Mouse (Mus musculus): ENCODE measurements at regions not wholly inside any gene's neighbourhood (a gene's known extent, or its start where the extent isn't known, plus 50 kb on each side); places are given as distances from the start of the nearest gene placed in this dataset.

- H3K4me2 ChIP-seq (replicated peaks): no peak overlapping the region
- H3K4me1 ChIP-seq: no peaks in the 10 kb centered on the region
- H3K4me3 ChIP-seq: no peak overlapping the region
- H3K27ac ChIP-seq: no peak overlapping the region
- peak; percentile 34; the same call in 1 of the 2 replicates for ATAC-seq (ENCODE audit: low FRiP score, low read depth)
- H3K9me3 ChIP-seq: no peaks in the 10 kb centered on the region
- no peak overlapping the region for H3K9ac ChIP-seq
- H3K36me3 ChIP-seq: no peaks in the 10 kb centered on the region
- H3K27me3 ChIP-seq (replicated peaks): no peaks in the 10 kb centered on the region
- 78% methylated on average over 5 of the region's 5 CpGs for WGBS
Measured at GRCm38 (mm10) chr10:36379351-36380302, 127.0 kb upstream of the Hs3st5 start.

GRCm38 (mm10) chr10:36383331-36383730, 123.3 kb upstream of the Hs3st5 start:
- Histone ChIP-seq H3K9ac (no peak overlapping the region), H3K36me3 (no peaks in the 10 kb centered on the region), H3K9me3 (no peaks in the 10 kb centered on the region), H3K4me3 (no peak overlapping the region), H3K27me3 (replicated peaks) (no peaks in the 10 kb centered on the region), H3K4me1 (no peaks in the 10 kb centered on the region), H3K4me2 (replicated peaks) (no peak overlapping the region), H3K27ac (no peak overlapping the region)
- ATAC-seq (ENCODE audit: low FRiP score, low read depth): no peak
- 76% methylated on average over 4 of the region's 4 CpGs for WGBS

- Histone ChIP-seq H3K4me1 (no peaks in the 10 kb centered on the region), H3K27me3 (replicated peaks) (no peaks in the 10 kb centered on the region), H3K4me2 (replicated peaks) (no peak overlapping the region), H3K27ac (no peak overlapping the region), H3K9ac (no peak overlapping the region), H3K4me3 (no peak overlapping the region), H3K9me3 (no peaks in the 10 kb centered on the region), H3K36me3 (no peaks in the 10 kb centered on the region)
- 93% methylated on average over 2 of the region's 2 CpGs for WGBS
- ATAC-seq (ENCODE audit: low FRiP score, low read depth): no peak
Measured at GRCm38 (mm10) chr10:36390062-36390461, 116.6 kb upstream of the Hs3st5 start.

- Histone ChIP-seq H3K9me3 (no peaks in the 10 kb centered on the region), H3K4me1 (no peaks in the 10 kb centered on the region), H3K9ac (no peak overlapping the region), H3K4me2 (replicated peaks) (no peak overlapping the region), H3K27ac (no peak overlapping the region), H3K27me3 (replicated peaks) (no peaks in the 10 kb centered on the region), H3K36me3 (no peaks in the 10 kb centered on the region), H3K4me3 (no peak overlapping the region)
- no peak for ATAC-seq (ENCODE audit: low FRiP score, low read depth)
- WGBS: 88% methylated on average over 4 of the region's 4 CpGs
Measured at GRCm38 (mm10) chr10:36393586-36393985, 113.0 kb upstream of the Hs3st5 start.

- H3K27me3 ChIP-seq (replicated peaks): no peaks in the 10 kb centered on the region
- ATAC-seq (ENCODE audit: low FRiP score, low read depth): no peak
- no peak overlapping the region for H3K4me3 ChIP-seq
- no peak overlapping the region for H3K27ac ChIP-seq
- H3K9ac ChIP-seq: no peak overlapping the region
- no peaks in the 10 kb centered on the region for H3K36me3 ChIP-seq
- WGBS: 97% methylated on average over 1 of the region's 1 CpGs
- H3K9me3 ChIP-seq: no peaks in the 10 kb centered on the region
- H3K4me1 ChIP-seq: no peaks in the 10 kb centered on the region
- no peak overlapping the region for H3K4me2 ChIP-seq (replicated peaks)
Measured at GRCm38 (mm10) chr10:36396576-36396975, 110.0 kb upstream of the Hs3st5 start.

- H3K27me3 ChIP-seq (replicated peaks): no peaks in the 10 kb centered on the region
- no peaks in the 10 kb centered on the region for H3K4me1 ChIP-seq
- H3K4me3 ChIP-seq: no peak overlapping the region
- 90% methylated on average over 2 of the region's 2 CpGs for WGBS
- no peak overlapping the region for H3K4me2 ChIP-seq (replicated peaks)
- H3K9me3 ChIP-seq: no peaks in the 10 kb centered on the region
- no peak overlapping the region for H3K9ac ChIP-seq
- no peak for ATAC-seq (ENCODE audit: low FRiP score, low read depth)
- H3K27ac ChIP-seq: no peak overlapping the region
- H3K36me3 ChIP-seq: no peaks in the 10 kb centered on the region
Measured at GRCm38 (mm10) chr10:36408001-36408400, 98.6 kb upstream of the Hs3st5 start.

GRCm38 (mm10) chr10:36431335-36431734, 75.3 kb upstream of the Hs3st5 start:
- 90% methylated on average over 1 of the region's 1 CpGs for WGBS
- Histone ChIP-seq H3K4me1 (no peaks in the 10 kb centered on the region), H3K27me3 (replicated peaks) (no peaks in the 10 kb centered on the region), H3K4me3 (no peak overlapping the region), H3K36me3 (no peaks in the 10 kb centered on the region), H3K27ac (no peak overlapping the region), H3K9ac (no peak overlapping the region), H3K9me3 (no peaks in the 10 kb centered on the region), H3K4me2 (replicated peaks) (no peak overlapping the region)
- no peak for ATAC-seq (ENCODE audit: low FRiP score, low read depth)

- no peak overlapping the region for H3K4me3 ChIP-seq
- H3K27me3 ChIP-seq (replicated peaks): no peaks in the 10 kb centered on the region
- no peaks in the 10 kb centered on the region for H3K36me3 ChIP-seq
- no peak for ATAC-seq (ENCODE audit: low FRiP score, low read depth)
- WGBS: 90% methylated on average over 2 of the region's 2 CpGs
- H3K4me1 ChIP-seq: no peaks in the 10 kb centered on the region
- H3K4me2 ChIP-seq (replicated peaks): no peak overlapping the region
- H3K9ac ChIP-seq: no peak overlapping the region
- no peak overlapping the region for H3K27ac ChIP-seq
- H3K9me3 ChIP-seq: no peaks in the 10 kb centered on the region
Measured at GRCm38 (mm10) chr10:36437420-36437819, 69.2 kb upstream of the Hs3st5 start.
